Mouse (Mus musculus) embryonic facial prominence, embryonic 14.5 days (tissue): Measurements from ENCODE around the gene Sox30. TPM values are rescaled to one million over a fixed set of nuclear protein-coding genes. Genes with fewer than 3 reads are reported as not detected.

ENCODE experiments used
- ATAC-seq: fragments of 200-750 bp; cut with Nextera tagmentation; 2 replicates; pipeline ENCODE4 v1.8.0; 2017; ENCODE audit warnings: low read depth, moderate number of reproducible peaks, moderate TSS enrichment
- DNase-seq: peaks from one replicate; pipeline ENCODE4 v3.0.0-alpha.2; 2015; ENCODE audit warnings: low spot score
- H3K27ac ChIP-seq: fragments of 300-500 bp; sonication (generic); replicated peaks from 2 replicates; pipeline ENCODE4 v1.5.1; 2014; ENCODE audit warnings: low read depth, mild to moderate bottlenecking, low read length, moderate library complexity
- H3K27me3 ChIP-seq: fragments of 300-500 bp; sonication (generic); replicated peaks from 2 replicates; pipeline ENCODE4 v1.6.1; 2014; ENCODE audit warnings: low read length; ENCODE audit not compliant: control insufficient read depth, insufficient read depth
- H3K36me3 ChIP-seq: fragments of 300-500 bp; sonication (generic); 2 replicates; pipeline ENCODE4 v1.6.1; 2014; ENCODE audit warnings: low read length, mixed read lengths; ENCODE audit not compliant: control insufficient read depth, insufficient read depth
- H3K4me1 ChIP-seq: fragments of 300-500 bp; sonication (generic); 2 replicates; pipeline ENCODE4 v1.6.1; 2014; ENCODE audit warnings: antibody characterized with exemption, low read length; ENCODE audit not compliant: control insufficient read depth, insufficient read depth
- H3K4me2 ChIP-seq: fragments of 300-500 bp; sonication (generic); 2 replicates; pipeline ENCODE4 v1.6.1; 2014; ENCODE audit warnings: low read depth, mild to moderate bottlenecking, low read length, moderate library complexity, mixed read lengths
- H3K4me3 ChIP-seq: fragments of 300-500 bp; sonication (generic); 2 replicates; pipeline ENCODE4 v1.5.1; 2014; ENCODE audit warnings: low read depth, mild to moderate bottlenecking, low read length
- H3K9ac ChIP-seq: fragments of 300-500 bp; sonication (generic); 2 replicates; pipeline ENCODE4 v1.6.1; 2014; ENCODE audit warnings: low read depth, mild to moderate bottlenecking, low read length, moderate library complexity, mixed read lengths
- H3K9me3 ChIP-seq: fragments of 300-500 bp; sonication (generic); 2 replicates; pipeline ENCODE4 v1.6.1; 2016; ENCODE audit warnings: low read length; ENCODE audit not compliant: control insufficient read depth
- WGBS: fragments of 180-500 bp; shearing (Covaris S2); extraction: QIAGEN DNeasy Blood & Tissue Kit; methylation state at CpG from one replicate; pipeline ENCODE4 v1.1.7; 2014; 5-methylcytosine and 5-hydroxymethylcytosine counted together
- polyA plus RNA-seq: library from polyadenylated mRNA; unstranded; fragments of >200 nt; fragmentation: Nextera tagmentation; extraction: Ambion mirVana; gene quantifications from 2 replicates; pipeline ENCODE4 v1.2.1, GENCODE M21; 2014

Gene Sox30
- polyA plus RNA-seq, 1 experiment from 2014 or later: 0.24 TPM

DNA sequence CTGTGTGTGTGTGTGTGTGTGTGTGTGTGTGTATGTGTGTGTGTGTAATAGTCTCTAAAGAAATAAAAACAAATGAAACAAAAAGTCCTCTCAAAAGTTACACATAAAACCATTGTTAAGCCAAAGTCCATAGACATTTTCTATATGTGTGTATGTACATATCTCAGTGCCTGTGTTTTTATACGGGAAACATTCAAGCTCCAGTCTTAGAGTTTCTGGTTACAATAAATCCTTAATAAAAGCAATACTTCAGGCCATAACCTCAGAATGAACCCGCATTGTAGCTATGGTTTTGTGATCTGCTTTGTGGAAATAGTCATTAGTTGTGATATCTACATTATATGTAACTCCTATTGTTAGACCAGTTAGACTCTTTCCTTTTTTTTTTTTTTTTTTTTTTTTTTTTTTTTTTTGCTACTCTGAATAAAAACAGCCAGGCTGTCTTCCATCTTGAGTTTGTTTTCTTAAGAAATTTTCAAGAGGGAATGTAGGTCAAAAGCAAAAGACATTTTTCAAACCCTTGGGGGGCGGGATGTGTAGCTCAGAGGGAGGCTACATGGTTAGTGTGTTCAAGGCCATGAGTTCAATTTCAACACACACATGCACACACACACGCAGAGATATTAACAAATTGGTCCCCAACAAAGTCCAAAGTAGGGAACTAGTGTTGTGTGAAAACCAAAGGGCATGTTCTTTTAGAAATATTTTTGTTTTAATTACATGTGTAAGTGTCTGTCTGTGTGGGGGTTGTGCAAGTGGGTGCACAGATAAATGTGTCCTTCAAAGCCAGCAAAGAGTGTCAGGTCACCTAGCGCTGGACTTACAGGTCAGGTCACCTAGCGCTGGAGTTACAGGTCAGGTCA is 48.1 kb downstream of the Sox30 start:
- peak; percentile 39 for DNase-seq
- Histone ChIP-seq H3K36me3 (no peaks in the 10 kb centered on the region), H3K27ac (no peak overlapping the region)

DNA sequence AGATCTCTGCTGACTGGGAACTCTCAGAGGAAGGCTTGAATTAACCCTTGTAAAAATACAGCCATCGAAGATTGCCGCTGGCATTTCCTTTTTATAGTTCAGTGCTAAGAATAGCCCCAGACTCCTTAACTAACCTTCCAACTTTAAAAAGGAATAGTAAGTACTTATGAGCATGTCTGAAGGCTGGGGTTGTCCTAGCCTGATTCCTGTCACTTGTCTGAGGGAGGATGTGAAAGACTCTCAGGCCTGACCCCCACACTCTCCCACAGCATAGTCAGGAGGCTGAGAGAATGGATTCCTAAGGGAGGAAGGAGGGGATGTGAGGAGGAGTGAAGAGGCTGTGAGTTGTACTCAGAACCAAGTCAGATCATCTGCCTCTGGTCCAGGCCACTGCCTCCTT is 49.4 kb downstream of the Sox30 start:
- WGBS: 38% methylated on average over 2 of the region's 2 CpGs
- Histone ChIP-seq H3K9me3 (no peaks in the 10 kb centered on the region), H3K4me2 (no peak overlapping the region), H3K27ac (no peak overlapping the region), H3K9ac (no peak overlapping the region), H3K27me3 (no peaks in the 10 kb centered on the region), H3K4me1 (peaks cover 10% of the 10 kb centered on the region), H3K36me3 (no peaks in the 10 kb centered on the region), H3K4me3 (no peak overlapping the region)
- DNase-seq: no peak
- no peak for ATAC-seq

More for the DNA sequence above, 48.1 kb downstream of the Sox30 start:
- no peak overlapping the region for H3K9ac ChIP-seq
- H3K4me3 ChIP-seq: no peak overlapping the region
- H3K4me2 ChIP-seq: no peak overlapping the region
- H3K27me3 ChIP-seq: no peaks in the 10 kb centered on the region
- no peak for ATAC-seq
- H3K9me3 ChIP-seq: no peaks in the 10 kb centered on the region
- peaks cover 10% of the 10 kb centered on the region for H3K4me1 ChIP-seq
- WGBS: 64% methylated on average over 6 of the region's 6 CpGs

DNA sequence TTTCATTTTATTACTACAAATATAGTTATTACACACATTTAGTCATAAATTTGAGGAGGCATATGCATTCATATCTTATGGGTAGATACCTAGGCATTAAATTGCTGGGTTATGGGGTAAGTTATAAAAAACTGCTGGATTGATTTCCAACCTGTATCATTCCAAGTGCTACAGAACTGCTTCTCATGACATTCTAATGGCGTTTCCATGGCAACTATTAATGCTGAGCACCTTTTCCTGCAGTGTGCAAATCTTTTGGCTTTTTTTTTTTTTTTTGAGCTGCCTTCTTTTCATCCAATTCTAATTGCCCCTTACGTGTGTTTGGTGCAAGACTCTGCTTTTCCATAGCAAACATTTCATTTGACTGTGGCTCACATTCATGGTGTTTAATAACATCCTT is 49.9 kb downstream of the Sox30 start:
- Histone ChIP-seq H3K4me1 (peaks cover 10% of the 10 kb centered on the region), H3K27ac (no peak overlapping the region), H3K4me2 (no peak overlapping the region), H3K9me3 (no peaks in the 10 kb centered on the region), H3K4me3 (no peak overlapping the region), H3K36me3 (no peaks in the 10 kb centered on the region), H3K9ac (no peak overlapping the region), H3K27me3 (no peaks in the 10 kb centered on the region)
- ATAC-seq (no peak), DNase-seq (no peak)
- WGBS: 73% methylated on average over 2 of the region's 2 CpGs

DNA sequence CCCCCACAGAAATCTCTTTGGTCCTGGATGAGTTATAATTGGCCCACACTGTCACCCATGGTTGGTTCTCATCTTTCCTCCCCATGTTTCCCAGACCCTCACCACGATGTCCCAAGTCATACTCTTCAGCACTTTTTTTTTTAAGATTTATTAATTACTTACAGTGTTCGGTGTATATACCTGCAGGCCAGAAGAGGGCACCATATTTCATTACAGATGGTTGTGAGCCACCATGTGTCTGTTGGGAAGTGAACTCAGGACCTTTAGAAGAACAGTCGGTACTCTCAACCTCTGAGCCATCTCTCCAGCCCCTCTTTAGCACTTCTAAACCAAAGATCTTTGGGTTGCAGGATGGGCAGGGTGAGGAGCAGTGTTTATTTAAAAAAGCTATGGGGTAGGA is 51.4 kb downstream of the Sox30 start:
- no peak overlapping the region for H3K27ac ChIP-seq
- peaks cover 10% of the 10 kb centered on the region for H3K4me1 ChIP-seq
- H3K27me3 ChIP-seq: no peaks in the 10 kb centered on the region
- H3K9ac ChIP-seq: no peak overlapping the region
- DNase-seq (no peak), ATAC-seq (no peak)
- H3K9me3 ChIP-seq: no peaks in the 10 kb centered on the region
- no peak overlapping the region for H3K4me3 ChIP-seq
- no peak overlapping the region for H3K4me2 ChIP-seq
- WGBS: 52% methylated on average over 3 of the region's 3 CpGs
- H3K36me3 ChIP-seq: no peaks in the 10 kb centered on the region

DNA sequence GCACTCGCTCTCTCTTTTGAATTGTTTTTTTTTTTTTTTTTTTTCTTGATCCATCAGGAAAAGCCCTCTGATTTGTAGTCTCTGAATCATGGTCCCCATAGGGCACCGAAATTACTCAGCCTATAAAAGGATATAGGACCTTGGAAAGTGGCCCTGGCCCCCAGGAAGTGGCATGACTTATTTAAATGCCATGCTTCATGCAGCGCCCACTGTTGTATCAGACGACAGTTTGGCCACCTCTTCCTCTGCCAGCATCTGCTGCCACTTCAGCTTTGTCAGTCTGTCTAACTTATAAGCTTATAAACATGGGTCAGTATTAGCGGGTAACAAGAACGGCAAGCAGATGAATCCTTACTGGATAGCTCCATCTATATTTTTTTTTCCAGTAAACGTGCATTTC is 52.8 kb downstream of the Sox30 start:
- no peak overlapping the region for H3K27ac ChIP-seq
- no peaks in the 10 kb centered on the region for H3K9me3 ChIP-seq
- ATAC-seq (no peak), DNase-seq (no peak)
- no peak overlapping the region for H3K4me2 ChIP-seq
- H3K36me3 ChIP-seq: no peaks in the 10 kb centered on the region
- H3K9ac ChIP-seq: no peak overlapping the region
- WGBS: 87% methylated on average over 7 of the region's 7 CpGs
- H3K4me3 ChIP-seq: no peak overlapping the region
- H3K4me1 ChIP-seq: peaks cover 10% of the 10 kb centered on the region
- no peaks in the 10 kb centered on the region for H3K27me3 ChIP-seq

DNA sequence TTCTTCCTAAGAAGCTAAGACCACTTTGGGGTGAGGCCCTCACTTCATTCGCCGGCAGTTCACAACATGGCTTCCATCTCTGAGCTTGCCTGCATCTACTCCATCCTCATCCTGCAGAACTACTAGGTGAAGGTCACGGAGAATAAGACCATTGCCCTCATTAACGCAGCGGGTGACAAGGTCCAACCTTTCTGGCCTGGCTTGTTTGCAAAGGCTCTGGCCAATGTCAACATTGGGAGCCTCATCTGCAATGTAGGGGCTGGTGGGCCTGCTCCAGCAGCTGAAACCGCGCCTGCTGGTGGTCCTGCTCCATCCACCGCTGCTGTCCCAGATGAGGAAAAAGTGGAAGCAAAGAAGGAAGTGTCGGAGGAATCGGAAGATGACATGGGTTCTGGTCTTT is 56.3 kb downstream of the Sox30 start:
- Histone ChIP-seq H3K4me2 (no peak overlapping the region), H3K36me3 (no peaks in the 10 kb centered on the region), H3K9me3 (no peaks in the 10 kb centered on the region), H3K4me3 (no peak overlapping the region), H3K9ac (no peak overlapping the region), H3K27me3 (no peaks in the 10 kb centered on the region), H3K27ac (no peak overlapping the region), H3K4me1 (no peaks in the 10 kb centered on the region; the same call in 1 of the 2 replicates)
- ATAC-seq (no peak), DNase-seq (no peak)
- whole genome bisulfite sequencing: 95% methylated on average over 10 of the region's 10 CpGs

DNA sequence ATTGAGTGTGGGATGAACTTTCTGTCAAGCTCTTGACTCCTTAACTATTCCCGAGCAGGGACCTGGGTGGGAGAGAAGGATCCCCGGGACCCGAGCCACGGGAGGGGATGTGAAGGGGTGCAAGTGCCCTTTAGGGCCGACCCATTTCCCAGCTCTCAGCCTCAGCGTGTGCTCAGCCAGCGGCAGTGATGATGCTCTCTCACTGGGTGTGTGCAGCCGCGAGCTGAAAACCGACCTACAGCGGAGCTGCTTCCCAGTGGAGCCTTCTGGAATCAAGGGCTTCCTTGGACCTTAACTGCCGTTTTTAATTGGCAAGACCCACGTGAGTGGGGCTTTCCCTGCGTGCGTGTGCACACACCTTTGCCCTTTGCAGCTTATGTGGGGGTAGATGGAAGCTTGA is 58.8 kb downstream of the Sox30 start:
- Histone ChIP-seq H3K4me3 (no peak overlapping the region), H3K27ac (no peak overlapping the region), H3K9me3 (no peaks in the 10 kb centered on the region), H3K36me3 (no peaks in the 10 kb centered on the region), H3K27me3 (no peaks in the 10 kb centered on the region), H3K4me2 (peak overlapping the region; percentile 40; the same call in 1 of the 2 replicates), H3K4me1 (no peaks in the 10 kb centered on the region; the same call in 1 of the 2 replicates), H3K9ac (no peak overlapping the region)
- no peak for ATAC-seq
- WGBS: 74% methylated on average over 14 of the region's 15 CpGs
- no peak for DNase-seq

DNA sequence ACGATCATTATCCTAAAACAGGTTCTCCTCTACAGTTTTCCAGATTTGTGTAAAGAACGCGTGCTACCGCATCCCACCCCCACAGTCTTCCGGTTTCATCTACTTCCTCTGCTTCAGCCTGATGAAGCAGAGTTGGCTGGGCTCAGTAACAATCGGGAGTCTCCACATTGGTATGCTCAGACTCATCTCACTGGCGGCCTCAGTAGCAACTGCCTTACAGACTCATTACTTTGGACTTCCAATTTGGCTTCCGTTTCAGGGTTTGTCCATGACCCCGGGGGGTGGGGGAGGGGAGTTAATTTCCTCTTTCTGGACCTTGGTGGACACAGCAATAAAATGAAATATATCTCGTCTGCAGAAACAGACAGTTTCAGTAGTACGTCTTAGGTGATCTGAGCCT is 59.2 kb downstream of the Sox30 start:
- Histone ChIP-seq H3K27me3 (no peaks in the 10 kb centered on the region), H3K36me3 (no peaks in the 10 kb centered on the region), H3K4me2 (peak overlapping the region; percentile 40; the same call in 1 of the 2 replicates), H3K4me1 (no peaks in the 10 kb centered on the region; the same call in 1 of the 2 replicates), H3K27ac (no peak overlapping the region), H3K9ac (no peak overlapping the region; the same call in 1 of the 2 replicates), H3K9me3 (no peaks in the 10 kb centered on the region), H3K4me3 (no peak overlapping the region)
- no peak; the same call in 1 of the 2 replicates for ATAC-seq
- 44% methylated on average over 11 of the region's 11 CpGs for WGBS
- no peak for DNase-seq
